Mouse (Mus musculus) small intestine, adult 2 months (tissue): ENCODE data around the gene Tesk1.

Source experiments
- CTCF ChIP-seq: fragments of 200-500 bp; IDR thresholded peaks from 2 replicates; pipeline ENCODE4 v1.5.1; 2012; ENCODE audit warnings: low read depth, mild to moderate bottlenecking, control low read depth, inconsistent platforms, low read length, moderate library complexity, mixed read lengths; ENCODE audit not compliant: insufficient replicate concordance, insufficient read length; ENCODE audit errors: extremely low read depth
- POLR2A ChIP-seq: fragments of 200-500 bp; IDR thresholded peaks from 2 replicates; pipeline ENCODE4 v1.6.1; 2012; ENCODE audit warnings: low read depth, mild to moderate bottlenecking, control low read depth, inconsistent platforms, low read length, moderate library complexity

DNA sequence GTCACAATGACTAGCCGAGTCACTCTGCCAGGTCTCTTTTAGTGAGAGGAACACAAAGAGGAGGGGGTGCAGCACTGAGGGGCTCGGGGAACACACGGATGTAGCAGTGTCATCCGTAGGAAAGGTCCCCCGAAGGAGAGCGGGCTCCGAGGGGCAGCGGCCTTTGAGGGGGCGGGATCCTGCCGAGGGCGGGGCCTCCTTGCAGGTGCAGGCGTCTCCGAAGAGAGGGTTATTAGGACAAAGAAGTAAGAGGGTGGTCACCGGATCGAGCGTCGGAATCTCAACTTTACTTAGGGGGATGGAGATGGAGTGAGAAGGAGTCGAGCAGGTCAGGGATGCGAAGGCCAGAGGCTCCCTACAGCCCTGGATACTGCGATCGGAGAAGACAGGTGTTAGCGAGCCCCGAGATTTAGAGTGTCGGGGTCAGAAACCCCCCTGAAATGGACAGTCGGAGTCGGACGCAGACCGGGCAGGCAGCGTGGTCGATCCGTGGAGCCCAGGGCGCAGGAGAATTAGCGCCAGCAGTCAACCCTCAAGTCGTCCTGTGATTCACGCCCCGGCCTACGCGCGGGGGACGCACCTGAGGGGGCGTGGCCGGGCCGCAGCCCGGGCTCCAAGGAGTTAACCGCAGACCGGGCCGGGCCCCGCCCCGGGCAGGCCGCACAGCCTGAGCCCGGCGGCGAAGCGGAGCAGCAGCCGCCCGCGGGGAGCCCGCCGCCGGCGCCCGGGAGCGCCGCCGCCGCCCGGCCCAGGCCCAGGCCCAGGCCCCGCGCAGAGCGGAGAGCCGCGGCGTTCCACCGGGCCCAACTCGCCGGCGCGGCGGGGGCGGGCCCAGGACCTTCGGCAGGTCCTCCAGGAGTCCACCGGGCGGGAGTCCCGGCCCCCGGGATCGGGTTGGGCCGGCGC is 970 bp downstream of the Tesk1 start:
- TF ChIP-seq CTCF: no peak
- peak; percentile 49; the same call in 1 of the 2 replicates for TF ChIP-seq POLR2A
